Mouse (Mus musculus) cerebellum, adult 9-10 months (tissue): ENCODE data around the gene Psmd11.
A peak's percentile ranks its signal among the peaks of the same experiment; 100 is the strongest.
"Not testable (repeated sequence)": the region's sequence is repeated elsewhere in the genome, so short reads cannot be mapped to it uniquely, and the experiment has no call there.

Experiments
- DNase-seq: peaks from one replicate; pipeline ENCODE4 v3.0.0; 2022

Psmd11 gene

DNA sequence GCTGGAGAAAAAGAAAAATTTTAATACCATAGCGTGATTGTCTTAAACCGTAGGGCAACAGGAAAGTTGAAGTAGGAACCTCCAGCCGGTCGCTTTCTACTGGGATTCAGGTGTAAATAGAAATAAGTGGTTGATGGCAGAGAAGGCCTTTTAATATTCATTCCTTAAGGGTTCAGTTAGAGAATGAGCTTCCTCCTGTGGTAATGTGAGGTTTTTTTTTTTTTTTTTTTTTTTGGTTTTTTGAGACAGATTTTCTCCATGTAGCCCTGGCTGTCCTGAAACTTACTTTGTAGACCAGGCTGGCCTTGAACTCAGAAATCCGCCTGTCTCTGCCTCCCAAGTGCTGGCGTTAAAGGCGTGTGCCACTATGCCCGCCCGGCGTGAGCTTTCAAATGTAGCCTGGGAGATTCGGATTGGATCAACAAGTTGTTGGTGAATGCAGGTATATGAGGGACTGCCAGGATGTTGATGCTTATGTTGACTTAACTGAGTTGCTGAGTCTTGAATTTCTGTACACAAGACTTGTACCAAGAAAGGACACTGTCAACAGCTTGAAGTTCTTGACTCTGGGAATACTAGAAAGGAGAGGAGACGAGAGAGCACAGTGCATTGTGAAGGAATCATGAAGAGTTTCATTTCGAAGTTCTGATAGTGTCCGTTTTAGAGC lies 1.2 kb downstream of the Psmd11 start:
- DNase-seq, result no peak

DNA sequence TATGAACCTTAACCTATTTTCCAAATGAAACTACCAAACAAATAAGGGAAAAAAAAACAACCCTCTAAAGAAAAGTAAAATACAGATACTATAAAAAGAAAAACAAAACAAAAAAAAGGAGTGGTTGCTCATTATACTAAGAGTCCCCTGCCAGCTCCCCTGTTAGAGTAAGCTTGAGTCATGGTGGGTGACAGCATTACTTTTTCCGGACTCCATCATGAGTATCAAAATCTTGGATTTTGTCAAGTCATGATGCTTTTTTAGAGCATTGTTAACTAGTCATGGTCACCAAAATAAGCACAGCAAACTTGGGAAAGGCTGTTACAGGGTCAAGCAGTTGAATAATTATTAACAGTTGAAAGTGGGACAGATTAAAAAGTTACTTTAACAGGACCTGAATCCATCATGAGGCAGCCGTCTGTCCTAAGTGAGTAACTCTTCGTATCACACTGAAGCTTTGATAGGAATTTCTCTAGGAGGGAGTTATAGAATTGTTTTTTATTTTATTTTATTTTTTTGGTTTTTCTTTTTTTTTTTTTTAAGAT lies 2.0 kb downstream of the Psmd11 start:
- no peak for DNase-seq

DNA sequence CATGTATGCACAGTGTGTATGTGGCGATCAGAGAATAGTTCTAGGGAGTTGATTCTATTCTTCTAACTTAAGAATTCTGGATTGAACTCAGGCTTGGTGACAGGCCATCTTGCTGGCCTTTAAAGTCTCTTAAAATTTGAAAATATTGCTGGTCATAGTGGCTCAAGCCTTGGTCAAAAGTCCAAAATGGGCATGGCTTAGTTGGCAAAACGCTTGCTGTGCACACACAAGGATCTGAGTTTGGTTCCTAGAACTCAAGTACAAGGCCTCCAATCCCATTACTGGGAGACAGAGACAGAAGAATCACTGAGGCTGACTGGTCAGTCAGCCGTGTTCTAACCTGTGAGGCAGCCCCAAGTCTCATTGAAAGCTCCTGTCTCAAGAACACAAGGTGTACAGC lies 18.5 kb downstream of the Psmd11 start:
- DNase-seq, result no peak

DNA sequence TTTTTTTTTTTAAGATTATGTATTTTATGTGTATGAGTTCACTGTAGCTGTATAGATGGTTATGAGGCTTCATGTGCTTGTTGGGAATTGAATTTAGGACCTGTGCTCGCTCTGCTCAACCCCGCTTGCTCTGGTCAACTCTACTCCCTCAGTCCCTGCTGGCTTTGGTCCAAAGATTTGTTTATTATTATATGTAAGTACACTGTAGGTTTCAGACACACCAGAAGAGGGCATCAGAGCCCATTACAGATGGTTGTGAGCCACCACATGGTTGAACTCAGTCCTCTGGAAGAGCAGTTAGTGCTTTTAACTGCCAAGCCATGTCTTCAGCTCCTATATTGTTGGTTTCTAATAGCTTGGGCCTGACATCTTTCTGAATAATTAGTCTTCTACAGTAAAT lies 21.4 kb downstream of the Psmd11 start:
- no peak for DNase-seq

DNA sequence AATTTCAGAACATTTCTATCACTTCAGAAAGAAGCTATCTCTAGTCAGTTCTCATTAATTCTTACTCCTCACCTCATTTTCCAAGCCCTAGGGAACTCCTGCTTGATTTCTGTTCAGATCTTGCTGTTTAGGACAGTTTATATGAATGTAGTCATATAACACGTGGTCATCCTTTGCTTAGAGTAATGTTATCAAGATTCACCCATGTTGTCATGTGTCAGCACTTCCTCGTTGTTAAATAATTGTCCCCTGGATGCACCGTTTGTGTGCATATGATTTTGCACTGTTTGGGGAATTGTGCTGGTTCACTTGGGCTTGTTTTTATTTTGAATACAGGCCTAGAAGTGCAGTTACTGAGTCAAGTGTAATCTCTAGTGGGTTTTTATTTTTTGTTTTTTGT lies 23.8 kb downstream of the Psmd11 start:
- no peak for DNase-seq

DNA sequence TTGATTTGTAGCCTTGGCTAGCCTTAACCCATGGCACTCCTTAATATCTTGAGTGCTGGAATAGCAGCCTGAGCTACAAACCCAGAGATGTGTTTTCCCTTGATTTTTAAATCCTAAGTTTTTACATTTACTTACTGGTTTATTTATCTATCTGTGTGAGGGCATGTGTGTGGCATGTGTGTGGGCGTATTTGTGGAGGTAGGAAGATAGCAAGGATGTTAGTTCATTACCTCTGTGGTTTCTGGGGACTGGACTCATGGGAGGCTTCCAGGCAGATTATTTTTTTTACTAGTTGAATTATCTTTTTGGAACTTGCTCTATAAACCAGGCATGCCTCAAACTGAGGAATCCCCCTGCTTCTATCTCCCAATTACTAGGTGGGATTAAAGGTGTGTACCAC lies 24.8 kb downstream of the Psmd11 start:
- DNase-seq, result no peak

DNA sequence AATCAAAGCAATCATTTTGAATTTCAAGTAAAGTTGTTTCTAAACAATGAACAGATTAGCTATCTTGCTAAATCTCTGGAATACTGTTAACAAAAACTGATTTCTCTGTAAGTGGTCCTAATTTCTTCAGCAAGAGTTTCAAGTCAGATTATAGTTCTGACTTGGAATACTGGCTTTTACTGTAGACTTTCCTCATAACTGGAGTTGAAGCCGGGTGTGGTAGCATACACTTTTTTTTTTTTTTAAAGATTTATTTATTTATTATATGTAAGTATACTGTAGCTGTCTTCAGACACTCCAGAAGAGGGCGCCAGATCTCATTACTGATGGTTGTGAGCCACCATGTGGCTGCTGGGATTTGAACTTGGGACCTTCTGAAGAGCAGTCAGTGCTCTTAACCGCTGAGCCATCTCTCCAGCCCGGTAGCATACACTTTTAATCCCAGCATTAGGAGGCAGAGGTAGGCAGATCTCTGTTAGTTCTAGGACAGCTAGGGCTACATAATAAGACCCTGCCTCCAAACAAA lies 35.3 kb downstream of the Psmd11 start:
- DNase-seq, result not testable (repeated sequence)

DNA sequence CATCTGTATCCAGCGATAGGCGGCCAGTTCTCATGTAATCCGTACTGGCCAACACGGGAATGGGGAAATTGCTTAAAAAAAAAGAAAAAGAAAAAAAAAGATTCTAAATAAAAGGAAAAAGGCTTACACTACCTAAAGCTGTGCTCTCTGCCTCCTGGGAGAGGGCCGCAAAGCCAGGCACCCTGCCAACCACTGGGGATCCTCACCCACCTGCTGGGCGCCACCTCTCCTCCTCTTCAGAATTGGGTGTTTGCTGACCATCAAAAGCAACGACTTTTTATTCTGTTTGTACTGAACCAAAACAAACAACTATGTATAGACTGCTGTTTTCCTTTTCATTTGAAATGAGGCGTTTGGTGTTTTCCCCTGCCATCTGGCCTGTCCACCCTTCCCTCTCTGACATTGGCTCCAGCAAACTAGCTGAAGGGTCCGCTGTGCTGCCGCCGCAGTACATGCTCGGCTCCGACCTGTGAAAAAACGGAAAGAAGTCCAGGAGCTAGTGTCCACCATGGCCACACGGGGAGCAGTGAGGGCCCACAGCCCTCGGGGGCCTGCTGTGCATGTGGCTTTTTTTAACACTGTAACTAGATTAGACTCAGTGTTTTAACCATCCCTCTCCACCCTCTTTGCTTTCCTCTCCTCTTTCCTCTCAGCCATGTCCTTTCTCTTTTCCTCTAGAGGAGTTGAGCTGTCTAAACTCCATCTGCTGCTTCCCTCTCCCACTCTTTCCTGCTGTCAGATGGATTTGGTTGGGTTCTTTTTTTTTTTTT lies 43.6 kb downstream of the Psmd11 start:
- DNase-seq, result peak; percentile 52

DNA sequence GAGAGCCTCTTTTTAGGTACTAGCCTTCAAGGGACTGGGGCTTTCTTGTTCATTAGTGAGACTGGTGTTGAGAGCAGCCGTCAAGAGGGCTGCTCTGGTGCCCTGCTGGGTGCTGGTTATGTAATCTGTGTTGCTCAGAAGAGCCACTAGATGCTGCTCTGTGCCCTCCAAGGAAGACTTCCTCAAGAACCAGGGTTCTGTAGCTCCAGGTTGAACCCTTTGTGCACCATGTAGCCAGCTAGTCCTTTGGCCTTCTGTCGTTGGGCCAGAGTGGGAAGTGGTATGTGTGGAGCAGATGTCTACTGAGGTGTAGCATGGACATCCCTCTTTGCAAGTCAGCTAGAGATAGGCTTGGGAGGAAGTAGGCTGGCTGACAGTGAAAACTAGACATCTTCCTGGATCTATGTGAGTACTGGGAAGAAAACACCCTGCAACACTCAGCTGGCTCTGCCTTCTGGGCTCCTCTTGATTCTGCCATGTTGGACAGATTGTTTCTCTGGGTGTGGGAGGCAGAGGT lies 45.8 kb downstream of the Psmd11 start:
- peak; percentile 85 for DNase-seq

DNA sequence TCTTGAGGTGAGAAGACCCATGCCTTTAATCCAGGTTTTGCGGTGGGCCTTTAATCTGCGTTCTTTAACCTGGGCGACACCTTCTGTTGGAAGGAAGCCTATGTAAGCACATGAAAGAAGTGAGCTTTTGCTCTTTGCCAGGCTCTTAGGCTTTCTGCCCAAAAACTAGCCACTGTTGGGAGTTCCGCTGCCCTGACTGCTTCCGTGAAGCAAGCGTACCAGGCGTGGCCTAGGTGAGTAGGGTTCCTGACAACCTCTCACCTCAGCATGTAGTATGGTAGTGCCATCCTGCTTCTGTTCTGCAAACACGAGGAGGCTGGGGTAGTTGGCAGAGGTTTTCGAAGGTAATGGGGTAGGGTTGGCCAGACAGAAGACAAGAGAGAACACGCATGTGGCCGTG lies 46.4 kb downstream of the Psmd11 start:
- DNase-seq, result peak; percentile 66

DNA sequence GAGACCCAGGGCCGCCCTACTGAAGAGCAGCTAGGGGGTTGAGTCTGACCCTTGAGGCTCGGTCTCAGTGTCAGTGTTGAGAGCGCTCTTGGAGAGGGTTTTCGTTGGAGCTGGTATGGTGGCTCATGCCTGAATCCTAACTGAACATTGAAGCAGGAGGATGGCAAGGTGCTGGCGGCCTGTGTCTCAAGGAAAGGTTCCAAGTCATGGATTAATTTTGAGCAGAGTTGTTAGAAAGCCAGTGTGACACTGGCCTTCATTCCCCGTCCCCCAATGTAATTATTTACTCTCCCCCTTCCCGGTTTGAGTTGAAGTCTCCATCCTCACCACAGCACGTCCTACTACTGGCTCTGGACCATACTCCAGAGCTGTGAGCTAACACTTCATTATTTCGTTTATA lies 47.1 kb downstream of the Psmd11 start:
- DNase-seq, result no peak

DNA sequence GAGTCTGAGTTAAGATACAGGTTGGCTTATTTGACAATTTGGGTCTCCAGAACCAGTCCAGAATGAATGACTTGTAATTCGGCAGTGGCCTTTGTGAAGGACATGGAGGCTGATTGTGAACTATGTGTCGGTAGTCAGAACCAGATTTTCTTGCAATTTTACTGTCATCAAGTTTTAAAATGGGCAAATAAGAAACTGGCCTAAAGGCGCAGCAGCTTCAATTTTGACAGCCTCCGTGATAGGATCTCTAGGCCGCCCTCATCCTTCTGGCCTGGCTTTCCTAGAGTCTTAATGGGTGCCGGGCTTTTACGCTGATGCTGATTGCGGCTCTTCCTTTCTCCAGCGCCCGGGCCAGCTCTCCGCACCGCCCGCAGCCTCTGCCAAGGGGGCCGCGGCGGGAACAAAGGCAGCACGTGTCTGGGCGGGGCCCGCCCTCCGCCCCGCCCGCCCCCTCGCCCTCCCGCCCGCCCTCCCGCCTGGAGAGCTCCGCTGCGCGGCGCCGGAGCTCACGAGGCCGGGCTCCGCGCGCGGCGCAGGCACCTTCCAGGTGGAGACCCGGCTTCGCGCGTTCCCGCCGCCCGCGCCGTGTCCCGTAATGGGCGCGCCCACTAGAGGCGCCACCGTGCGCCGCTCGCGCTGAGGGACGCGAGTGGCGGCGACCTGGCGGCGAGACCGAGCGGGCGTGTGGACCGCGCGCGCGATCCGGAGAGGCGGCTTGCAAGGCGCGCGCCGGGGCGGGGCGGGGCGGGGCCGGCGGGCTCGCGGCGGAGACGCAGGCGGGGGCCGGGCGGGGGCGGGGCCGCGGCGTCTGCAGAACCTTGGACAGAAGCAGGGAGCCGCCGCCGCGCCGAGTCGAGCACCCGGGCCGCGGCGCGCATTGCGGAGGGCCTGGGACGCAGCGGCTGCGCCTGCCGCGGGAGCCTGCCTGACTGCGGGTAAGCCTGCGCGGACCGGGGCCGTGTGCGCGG lies 48.1 kb downstream of the Psmd11 start, which contains the start of gene Cdk5r1:
Cdk5r1 (plus strand) TSS at position 802 of the 968 bp plus-strand sequence.
- peak; percentile 95 for DNase-seq

DNA sequence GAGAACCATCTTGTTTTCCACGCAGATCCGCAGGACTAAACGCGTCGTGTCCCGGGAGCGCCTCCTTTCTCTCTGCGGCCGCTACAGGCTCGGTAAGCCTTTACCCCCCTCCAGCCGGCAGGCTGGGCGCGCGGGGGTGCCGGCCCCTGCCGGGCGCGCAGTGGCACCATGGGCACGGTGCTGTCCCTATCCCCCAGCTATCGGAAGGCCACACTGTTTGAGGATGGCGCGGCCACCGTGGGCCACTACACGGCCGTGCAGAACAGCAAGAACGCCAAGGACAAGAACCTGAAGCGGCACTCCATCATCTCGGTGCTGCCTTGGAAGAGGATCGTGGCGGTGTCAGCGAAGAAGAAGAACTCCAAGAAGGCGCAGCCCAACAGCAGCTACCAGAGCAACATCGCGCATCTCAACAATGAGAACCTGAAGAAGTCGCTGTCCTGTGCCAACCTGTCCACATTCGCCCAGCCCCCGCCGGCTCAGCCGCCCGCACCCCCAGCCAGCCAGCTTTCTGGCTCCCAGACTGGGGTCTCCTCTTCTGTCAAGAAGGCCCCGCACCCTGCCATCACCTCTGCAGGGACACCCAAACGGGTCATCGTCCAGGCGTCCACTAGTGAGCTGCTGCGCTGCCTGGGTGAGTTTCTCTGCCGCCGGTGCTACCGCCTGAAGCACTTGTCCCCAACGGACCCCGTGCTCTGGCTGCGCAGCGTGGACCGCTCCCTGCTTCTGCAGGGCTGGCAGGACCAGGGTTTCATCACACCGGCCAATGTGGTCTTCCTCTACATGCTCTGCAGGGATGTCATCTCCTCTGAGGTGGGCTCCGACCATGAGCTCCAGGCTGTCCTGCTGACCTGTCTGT lies 49.2 kb downstream of the Psmd11 start:
- DNase-seq, result peak; percentile 76

DNA sequence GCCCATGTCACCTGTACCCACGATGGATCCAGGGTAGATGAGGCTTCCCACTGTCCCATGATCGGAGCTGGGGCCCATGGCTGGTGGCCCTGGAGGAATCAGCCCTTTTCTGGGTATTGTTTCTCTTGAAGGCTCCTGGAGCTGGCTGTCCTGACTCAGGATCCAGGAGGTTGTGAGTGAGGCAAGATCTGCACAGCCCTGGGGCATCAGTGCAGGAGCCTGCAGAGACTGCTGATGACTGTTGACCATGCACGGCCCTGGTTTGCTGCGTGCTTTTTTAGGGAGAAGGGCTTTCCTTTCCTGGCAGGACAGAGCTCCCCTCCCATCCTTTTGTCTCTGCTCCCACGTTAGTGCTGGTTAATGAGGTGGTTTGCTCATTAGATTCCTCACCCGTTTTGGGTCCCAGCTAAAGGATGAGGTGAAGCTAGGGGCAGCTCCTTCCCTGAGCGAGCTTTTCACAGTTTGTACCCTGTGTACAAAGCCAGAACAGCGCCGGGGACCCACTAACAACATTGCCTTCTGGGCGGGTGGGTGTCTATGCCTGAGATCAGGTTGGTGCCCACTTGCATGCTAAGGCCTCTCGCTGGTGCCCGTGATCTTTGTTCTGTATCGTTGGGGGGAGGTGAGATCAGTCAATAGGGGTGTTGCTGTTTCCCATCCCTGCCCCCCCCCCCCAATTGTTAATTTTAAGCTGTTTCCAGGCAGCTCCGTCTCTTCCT lies 50.4 kb downstream of the Psmd11 start:
- peak; percentile 52 for DNase-seq

DNA sequence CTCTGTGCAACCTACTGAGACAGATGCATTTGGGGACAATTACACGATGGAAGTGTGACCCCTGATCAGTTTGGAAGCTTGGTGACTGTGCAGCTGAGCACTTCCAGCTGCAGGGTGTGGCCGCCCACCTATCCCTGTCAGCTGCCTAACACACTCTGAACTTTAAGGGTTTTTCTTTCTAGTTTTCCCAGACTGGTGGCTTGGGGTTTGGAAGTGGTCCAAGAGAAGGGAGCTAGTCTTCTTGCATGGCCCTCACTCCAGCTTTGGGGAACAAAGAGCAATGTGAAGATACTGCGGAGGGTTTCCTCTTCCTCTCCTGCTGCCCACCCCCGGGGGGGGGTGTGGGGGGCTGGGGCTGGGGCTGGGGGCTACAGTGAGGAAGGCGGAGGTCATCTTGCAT lies 51.0 kb downstream of the Psmd11 start:
- DNase-seq, result peak; percentile 69

DNA sequence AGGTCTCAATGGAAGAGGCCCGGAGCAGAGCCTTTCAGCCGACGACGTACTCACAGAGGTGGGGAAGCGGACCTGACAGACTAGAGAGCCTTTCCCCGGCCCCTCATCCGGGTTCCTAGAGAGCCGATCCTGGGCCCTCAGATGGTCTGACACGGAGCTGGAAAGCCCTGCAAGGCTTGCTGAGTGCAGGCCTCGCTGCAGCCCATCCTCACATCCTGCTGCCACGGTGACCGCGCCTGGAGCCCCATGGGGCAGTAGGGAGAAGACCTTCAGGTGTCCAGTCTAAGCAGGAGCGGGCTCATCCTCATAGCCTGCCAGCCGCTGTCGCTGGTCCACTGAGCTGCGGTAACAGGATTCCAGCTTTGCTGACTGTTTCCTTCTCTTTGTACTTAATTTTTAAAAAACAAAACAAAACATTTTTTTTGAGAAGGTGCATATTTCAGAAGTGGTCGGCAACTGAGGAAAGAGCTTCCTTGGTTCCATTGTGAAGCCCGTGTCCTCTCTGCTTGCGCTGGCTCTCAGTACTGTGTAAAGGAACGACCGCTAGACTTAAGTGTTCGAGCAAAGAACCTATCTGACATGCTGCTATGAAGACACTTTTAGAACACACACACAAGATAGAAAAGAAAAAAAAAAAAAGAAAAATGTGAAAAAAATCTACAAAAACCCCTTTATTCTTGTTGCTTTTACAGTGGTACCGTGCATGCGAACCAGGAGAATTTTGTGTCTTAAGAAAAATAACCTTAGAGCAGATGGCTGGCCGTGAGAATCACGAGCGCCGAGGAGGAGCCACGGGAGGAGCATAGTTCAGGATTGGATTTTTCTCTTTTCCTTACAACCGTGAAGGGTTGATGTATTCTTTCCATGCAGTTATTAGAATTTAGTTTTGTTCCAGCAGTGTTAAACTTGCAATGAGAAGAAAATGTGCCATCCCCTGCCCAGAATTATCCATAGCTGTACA lies 51.8 kb downstream of the Psmd11 start:
- DNase-seq, result peak; percentile 59

DNA sequence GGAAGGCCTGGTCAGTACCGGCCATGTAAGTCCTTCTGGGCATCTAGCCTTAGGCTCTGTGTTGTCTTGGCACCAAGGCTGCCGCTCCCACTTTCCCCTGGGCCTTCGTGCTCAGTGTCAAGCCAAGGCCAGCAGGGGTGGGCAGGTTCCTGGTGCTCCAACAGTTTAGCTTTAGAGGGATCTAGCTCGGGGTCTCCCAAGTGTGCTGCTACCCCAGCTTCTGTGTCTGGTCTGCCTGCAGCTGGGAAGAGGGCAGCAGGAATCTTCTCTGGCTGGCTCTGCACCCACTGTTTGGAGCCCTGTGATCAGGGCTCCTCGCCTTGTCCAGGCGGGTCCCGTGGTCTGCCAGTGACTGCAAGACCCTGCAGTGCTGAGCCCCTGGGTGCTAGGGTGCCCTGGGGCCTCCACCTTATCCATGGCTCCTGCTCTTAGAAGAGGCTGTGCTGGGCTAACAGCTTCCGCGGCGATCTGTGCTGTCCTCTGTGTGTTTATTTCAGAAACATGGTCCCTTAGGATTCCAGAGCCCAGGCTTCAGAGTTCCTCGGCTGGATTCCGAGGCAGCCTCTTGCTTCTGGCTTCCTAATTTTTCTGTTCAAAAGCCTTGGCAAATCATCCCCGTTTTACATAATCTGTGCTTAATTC lies 53.1 kb downstream of the Psmd11 start:
- peak; percentile 55 for DNase-seq

DNA sequence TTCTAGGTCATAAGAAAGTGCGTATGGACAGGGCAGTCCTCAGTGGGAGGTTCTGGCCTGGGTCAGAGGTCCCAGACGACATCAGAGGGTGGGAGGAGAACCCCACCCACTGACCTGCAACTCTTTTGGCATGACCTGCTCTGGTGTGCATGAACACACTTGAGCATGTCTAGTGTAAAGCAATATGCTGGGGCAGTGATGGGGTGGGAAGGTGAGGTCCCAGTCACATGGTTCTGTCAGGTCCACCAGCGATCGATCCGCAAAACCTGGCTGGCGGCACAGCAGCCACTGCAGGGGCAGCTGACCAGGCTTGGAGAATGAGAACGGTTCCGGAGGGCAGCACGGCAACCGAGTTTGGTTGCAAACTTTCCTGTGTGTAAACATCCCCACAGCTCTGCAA lies 53.9 kb downstream of the Psmd11 start:
- DNase-seq, result peak; percentile 55

DNA sequence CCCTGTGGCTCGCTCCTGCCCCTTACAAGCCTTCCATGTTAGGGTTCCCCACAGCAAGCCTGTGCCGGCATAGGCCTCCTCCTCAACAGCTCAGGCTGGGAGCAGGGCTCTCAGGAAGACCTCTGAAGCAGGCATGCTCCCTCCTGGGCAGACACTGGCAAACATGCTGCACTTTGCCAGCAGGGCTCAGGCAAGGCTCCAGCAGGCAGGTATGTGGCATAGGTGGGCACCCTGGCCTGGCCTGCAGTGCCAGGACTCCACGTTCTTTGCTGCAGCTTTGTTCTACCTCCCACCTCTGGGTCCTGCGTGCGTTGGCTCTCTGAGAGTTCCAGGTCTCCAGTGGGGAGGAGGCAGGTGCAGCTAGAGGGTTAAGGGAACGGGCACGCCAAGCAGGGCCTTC lies 54.5 kb downstream of the Psmd11 start:
- DNase-seq, result peak; percentile 73
